Mouse (Mus musculus) CH12.LX (cell line): ENCODE measurements around the gene Disp3.

Experiments
- CHD1 ChIP-seq: IDR thresholded peaks from 2 replicates; pipeline ENCODE4 v1.6.1; 2012; ENCODE audit warnings: low read depth, low read length, improper control_type of control experiment, inconsistent platforms
- CHD2 ChIP-seq: IDR thresholded peaks from 2 replicates; pipeline ENCODE4 v1.6.1; 2011; ENCODE audit warnings: low read length, improper control_type of control experiment
- CTCF ChIP-seq, 2 experiments: IDR thresholded peaks in 1 of 2; conservative IDR thresholded peaks in 1 of 2; 2 replicates each; pipeline ENCODE4 v1.5.1; 2011 to 2012; ENCODE audit warnings: low read depth in 2 of 2, low read length in 2 of 2, improper control_type of control experiment in 1 of 2, inconsistent platforms in 1 of 2, mild to moderate bottlenecking in 1 of 2, moderate library complexity in 1 of 2
- ELF1 ChIP-seq: IDR thresholded peaks from 2 replicates; pipeline ENCODE4 v1.6.1; 2014; ENCODE audit warnings: low read depth, mild to moderate bottlenecking, inconsistent platforms, low read length, improper control_type of control experiment
- EP300 ChIP-seq: IDR thresholded peaks from 2 replicates; pipeline ENCODE4 v1.6.1; 2011; ENCODE audit warnings: low read length, improper control_type of control experiment
- GABPA ChIP-seq: IDR thresholded peaks from 2 replicates; pipeline ENCODE4 v1.6.1; 2012; ENCODE audit warnings: low read depth, low read length, improper control_type of control experiment, inconsistent platforms; ENCODE audit not compliant: insufficient replicate concordance
- MAX ChIP-seq: IDR thresholded peaks from 2 replicates; pipeline ENCODE4 v1.6.1; 2011; ENCODE audit warnings: low read length, improper control_type of control experiment
- NELFE ChIP-seq: IDR thresholded peaks from 2 replicates; pipeline ENCODE4 v1.6.1; 2011; ENCODE audit warnings: low read depth, low read length, improper control_type of control experiment
- POLR2AphosphoS2 ChIP-seq: IDR thresholded peaks from 2 replicates; pipeline ENCODE4 v1.6.1; 2011; ENCODE audit warnings: low read depth, low read length, improper control_type of control experiment
- SIN3A ChIP-seq: IDR thresholded peaks from 2 replicates; pipeline ENCODE4 v1.6.1; 2012; ENCODE audit warnings: low read length, improper control_type of control experiment, inconsistent platforms
- TCF12 ChIP-seq: IDR thresholded peaks from 2 replicates; pipeline ENCODE4 v1.6.1; 2014; ENCODE audit warnings: low read depth, mild to moderate bottlenecking, inconsistent platforms, low read length, improper control_type of control experiment
- USF2 ChIP-seq: conservative IDR thresholded peaks from 2 replicates; pipeline ENCODE4 v1.6.1; 2011; ENCODE audit warnings: low read depth, low read length, improper control_type of control experiment
- ZNF384 ChIP-seq: IDR thresholded peaks from 2 replicates; pipeline ENCODE4 v1.6.1; 2012; ENCODE audit warnings: low read depth, low read length, improper control_type of control experiment, inconsistent platforms

DNA sequence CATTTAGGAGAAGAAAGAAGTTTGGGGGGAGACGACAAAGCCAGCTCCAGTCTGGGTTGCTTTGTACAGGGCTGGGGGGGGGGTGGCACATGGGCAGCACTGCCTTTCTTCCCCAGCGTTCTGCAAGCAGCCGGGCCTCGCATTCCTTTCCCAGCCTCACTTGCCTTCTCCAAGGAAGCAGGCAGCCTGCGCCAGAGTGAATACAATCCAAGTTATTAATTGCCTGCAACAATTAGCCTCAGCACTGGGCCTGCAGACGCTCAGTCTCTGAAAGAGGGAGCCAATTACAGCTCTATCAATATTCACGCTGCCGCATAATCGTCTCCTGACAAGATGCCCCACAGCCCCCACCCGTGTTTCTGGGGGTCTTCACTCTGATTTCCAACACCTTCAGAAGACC is 4.1 kb upstream of the Disp3 start:
- TF ChIP-seq CTCF (conservative IDR thresholded peaks at IDR 0.05 in 1 of 2, IDR thresholded peaks at IDR 0.05 in 1 of 2; ENCODE audit: low read depth in 2 of 2, low read length in 2 of 2), result no peak
- no peak for TF ChIP-seq NELFE
- TF ChIP-seq SIN3A, result no peak
- no peak for TF ChIP-seq ELF1
- no peak for TF ChIP-seq GABPA
- no peak for TF ChIP-seq CHD1
- TF ChIP-seq MAX, result no peak
- no peak for TF ChIP-seq USF2
- no peak for TF ChIP-seq EP300
- TF ChIP-seq POLR2AphosphoS2, result no peak
- TF ChIP-seq TCF12, result no peak
- no peak for TF ChIP-seq CHD2
- TF ChIP-seq ZNF384, result no peak
